Mouse (Mus musculus) hindbrain, postnatal 0 days (tissue): ENCODE measurements at regions not wholly inside any gene's neighbourhood (a gene's known extent, or its start where the extent isn't known, plus 50 kb on each side); places are given as distances from the start of the nearest gene placed in this dataset.
A peak's percentile ranks its signal among the peaks of the same experiment; 100 is the strongest.

Source experiments
- ATAC-seq: fragments of 200-750 bp; cut with Nextera tagmentation; 2 replicates; pipeline ENCODE4 v1.8.0; 2017; ENCODE audit warnings: mild to moderate bottlenecking, moderate TSS enrichment, moderate library complexity
- DNase-seq: peaks from one replicate; pipeline ENCODE4 v3.0.0-alpha.2; 2015; ENCODE audit warnings: low spot score
- H3K27ac ChIP-seq: fragments of 300-500 bp; sonication (generic); 2 replicates; pipeline ENCODE4 v1.5.1; 2014; ENCODE audit warnings: mild to moderate bottlenecking
- H3K27me3 ChIP-seq: fragments of 300-500 bp; sonication (generic); 2 replicates; pipeline ENCODE4 v1.6.1; 2014; ENCODE audit warnings: low read length, mixed read lengths; ENCODE audit not compliant: insufficient read depth
- H3K36me3 ChIP-seq: fragments of 300-500 bp; sonication (generic); 2 replicates; pipeline ENCODE4 v1.6.1; 2014; ENCODE audit warnings: low read length, mixed read lengths; ENCODE audit not compliant: insufficient read depth
- H3K4me1 ChIP-seq: fragments of 300-500 bp; sonication (generic); 2 replicates; pipeline ENCODE4 v1.6.1; 2014; ENCODE audit warnings: antibody characterized with exemption, low read length, mixed read lengths; ENCODE audit not compliant: insufficient read depth
- H3K4me2 ChIP-seq: fragments of 300-500 bp; sonication (generic); 2 replicates; pipeline ENCODE4 v1.6.1; 2014; ENCODE audit warnings: low read depth, mild to moderate bottlenecking, low read length, moderate library complexity, mixed read lengths
- H3K4me3 ChIP-seq: fragments of 300-500 bp; sonication (generic); 2 replicates; pipeline ENCODE4 v1.5.1; 2014; ENCODE audit warnings: low read length
- H3K9ac ChIP-seq: fragments of 300-500 bp; sonication (generic); replicated peaks from 2 replicates; pipeline ENCODE4 v1.6.1; 2014; ENCODE audit warnings: mild to moderate bottlenecking, low read length, moderate library complexity, mixed read lengths
- H3K9me3 ChIP-seq: fragments of 300-500 bp; sonication (generic); 2 replicates; pipeline ENCODE4 v1.6.1; 2016; ENCODE audit warnings: low read length, mixed read lengths
- CTCF ChIP-seq: IDR thresholded peaks from 2 replicates; pipeline ENCODE4 v1.5.1; 2016; ENCODE audit warnings: antibody characterized with exemption, control low read depth, low read depth
- WGBS: fragments of 180-500 bp; shearing (Covaris S2); extraction: QIAGEN DNeasy Blood & Tissue Kit; methylation state at CpG from one replicate; pipeline ENCODE4 v1.1.7; 2014; 5-methylcytosine and 5-hydroxymethylcytosine counted together

- no peak for DNase-seq
- H3K27ac ChIP-seq, result no peak overlapping the region
- no peaks in the 10 kb centered on the region for H3K9me3 ChIP-seq
- H3K4me3 ChIP-seq, result no peak overlapping the region
- no peaks in the 10 kb centered on the region for H3K27me3 ChIP-seq
- no CpG with 5 or more reads among the region's 1 CpGs for WGBS
- no peaks in the 10 kb centered on the region for H3K36me3 ChIP-seq
- no peak for ATAC-seq
- no peak overlapping the region for H3K9ac ChIP-seq
- H3K4me2 ChIP-seq, result no peak overlapping the region
- H3K4me1 ChIP-seq, result no peaks in the 10 kb centered on the region
- no peak for TF ChIP-seq CTCF
These were observed 363.4 kb upstream of the Gm5150 start for GRCm38 (mm10) chr3:16369629-16370028.

GRCm38 (mm10) chr3:16363134-16363533, 356.9 kb upstream of the Gm5150 start:
- H3K36me3 ChIP-seq, result no peaks in the 10 kb centered on the region
- H3K4me3 ChIP-seq, result no peak overlapping the region
- H3K9me3 ChIP-seq, result no peaks in the 10 kb centered on the region
- H3K9ac ChIP-seq, result no peak overlapping the region
- ATAC-seq, result 0 out of 2 replicates have a peak, but pooled peaks have one; percentile 15
- no peak overlapping the region for H3K27ac ChIP-seq
- H3K27me3 ChIP-seq, result no peaks in the 10 kb centered on the region
- H3K4me1 ChIP-seq, result no peaks in the 10 kb centered on the region
- no peak for DNase-seq
- H3K4me2 ChIP-seq, result no peak overlapping the region
- 79% methylated on average over 3 of the region's 3 CpGs for WGBS
- TF ChIP-seq CTCF, result no peak

- ATAC-seq (no peak), DNase-seq (no peak)
- no peak for TF ChIP-seq CTCF
- no peaks in the 10 kb centered on the region for H3K9me3 ChIP-seq
- H3K4me2 ChIP-seq, result no peak overlapping the region
- H3K4me3 ChIP-seq, result no peak overlapping the region
- H3K9ac ChIP-seq, result no peak overlapping the region
- H3K27me3 ChIP-seq, result no peaks in the 10 kb centered on the region
- no peak overlapping the region for H3K27ac ChIP-seq
- no peaks in the 10 kb centered on the region for H3K4me1 ChIP-seq
- H3K36me3 ChIP-seq, result no peaks in the 10 kb centered on the region
These were observed 352.8 kb upstream of the Gm5150 start for GRCm38 (mm10) chr3:16358999-16359398.

DNA sequence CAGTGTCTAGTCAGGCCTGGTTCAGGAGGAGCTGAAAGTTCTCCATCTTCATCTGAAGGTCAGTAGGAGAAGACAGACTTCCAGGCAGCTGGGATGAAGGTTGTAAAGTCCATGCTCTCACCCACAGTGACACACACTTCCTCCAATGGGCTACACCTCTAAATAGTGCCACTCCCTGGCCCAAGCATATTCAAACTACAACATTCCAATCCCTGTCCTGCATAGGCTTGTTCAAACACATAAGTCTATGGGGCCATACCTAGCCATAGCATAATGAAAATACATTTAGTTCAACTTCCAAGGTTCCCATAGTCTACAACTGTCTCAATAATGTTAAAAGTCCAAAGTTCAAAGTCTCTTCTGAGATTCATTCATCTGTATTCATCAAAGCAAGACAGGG, 324.5 kb upstream of the Gm5150 start:
- Histone ChIP-seq H3K9me3 (no peaks in the 10 kb centered on the region), H3K4me1 (no peaks in the 10 kb centered on the region), H3K4me2 (no peak overlapping the region), H3K9ac (no peak overlapping the region), H3K27ac (no peak overlapping the region), H3K4me3 (no peak overlapping the region), H3K27me3 (no peaks in the 10 kb centered on the region), H3K36me3 (no peaks in the 10 kb centered on the region)
- ATAC-seq, result no peak
- DNase-seq, result no peak
- TF ChIP-seq CTCF, result no peak

DNA sequence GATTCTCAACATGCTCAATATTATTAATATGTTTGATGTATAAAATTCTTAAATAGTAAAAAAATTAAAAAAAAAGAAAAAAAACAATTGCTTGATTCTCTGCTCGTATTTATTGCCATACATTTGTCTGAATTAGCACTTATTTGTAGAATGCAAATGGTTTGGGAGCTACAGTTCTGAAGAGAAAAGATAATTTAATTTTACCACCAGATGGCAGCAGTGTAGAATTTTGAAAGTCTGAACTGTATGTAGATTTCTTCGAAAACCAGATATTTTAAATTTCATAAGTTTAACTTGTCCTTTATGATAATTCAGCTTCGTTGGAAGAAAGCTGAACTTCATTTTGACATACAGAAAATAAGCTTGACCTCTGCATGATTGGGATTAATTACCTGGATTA, 304.6 kb upstream of the Gm5150 start:
- H3K4me3 ChIP-seq, result no peak overlapping the region
- peak; percentile 74 for DNase-seq
- H3K27me3 ChIP-seq, result no peaks in the 10 kb centered on the region
- H3K9me3 ChIP-seq, result no peaks in the 10 kb centered on the region
- H3K9ac ChIP-seq, result no peak overlapping the region
- H3K36me3 ChIP-seq, result no peaks in the 10 kb centered on the region
- H3K4me2 ChIP-seq, result no peak overlapping the region
- peak; percentile 49; the same call in 1 of the 2 replicates for TF ChIP-seq CTCF
- H3K27ac ChIP-seq, result no peak overlapping the region
- 34% methylated on average over 3 of the region's 3 CpGs for WGBS
- H3K4me1 ChIP-seq, result no peaks in the 10 kb centered on the region
- peak; percentile 53; the same call in 1 of the 2 replicates for ATAC-seq

DNA sequence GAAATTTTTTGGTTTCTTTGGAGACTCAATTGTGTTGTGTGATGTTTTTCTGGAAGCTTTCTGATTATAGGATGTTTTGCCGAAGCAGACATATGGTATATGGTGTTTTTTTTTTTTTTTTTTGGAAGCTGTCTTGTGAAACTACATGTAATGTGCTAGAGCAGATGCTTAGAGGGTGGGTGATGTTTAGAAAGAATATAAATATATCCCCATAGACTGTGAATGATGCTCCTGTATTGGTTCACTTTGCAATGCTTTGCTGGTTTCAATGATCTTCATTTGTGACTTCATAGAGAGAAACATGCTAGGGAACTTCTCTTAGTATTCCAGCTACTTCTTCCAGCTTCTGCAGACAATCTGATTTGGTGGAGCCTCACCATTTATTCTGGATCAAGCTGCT, 271.2 kb upstream of the Gm5150 start:
- Histone ChIP-seq H3K9ac (no peak overlapping the region), H3K27me3 (no peaks in the 10 kb centered on the region), H3K9me3 (no peaks in the 10 kb centered on the region), H3K27ac (no peak overlapping the region), H3K4me1 (no peaks in the 10 kb centered on the region), H3K4me2 (no peak overlapping the region), H3K4me3 (no peak overlapping the region), H3K36me3 (no peaks in the 10 kb centered on the region)
- whole genome bisulfite sequencing, result 88% methylated on average over 1 of the region's 1 CpGs
- ATAC-seq (no peak), DNase-seq (no peak)
- no peak for TF ChIP-seq CTCF
